Mouse (Mus musculus) gastrocnemius, postnatal 25 days (tissue): ENCODE data around the gene Pkn3. TPM values are rescaled to one million over a fixed set of nuclear protein-coding genes. Genes with fewer than 3 reads are reported as not detected.
A peak's percentile ranks its signal among the peaks of the same experiment; 100 is the strongest.
"Not testable (repeated sequence)": the region's sequence is repeated elsewhere in the genome, so short reads cannot be mapped to it uniquely, and the experiment has no call there.

Experiments used
- DNase-seq: peaks from one replicate; pipeline ENCODE4 v3.0.0; 2022
- total RNA-seq, 2 experiments: library from RNA; stranded (reverse); gene quantifications; 1 replicate in 1 of 2; 2 replicates in 1 of 2; pipeline ENCODE4 v1.2.3; 2021

Pkn3 gene
- total RNA-seq, 2 experiments from 2014 or later = 3.8 to 5.4 TPM

DNA sequence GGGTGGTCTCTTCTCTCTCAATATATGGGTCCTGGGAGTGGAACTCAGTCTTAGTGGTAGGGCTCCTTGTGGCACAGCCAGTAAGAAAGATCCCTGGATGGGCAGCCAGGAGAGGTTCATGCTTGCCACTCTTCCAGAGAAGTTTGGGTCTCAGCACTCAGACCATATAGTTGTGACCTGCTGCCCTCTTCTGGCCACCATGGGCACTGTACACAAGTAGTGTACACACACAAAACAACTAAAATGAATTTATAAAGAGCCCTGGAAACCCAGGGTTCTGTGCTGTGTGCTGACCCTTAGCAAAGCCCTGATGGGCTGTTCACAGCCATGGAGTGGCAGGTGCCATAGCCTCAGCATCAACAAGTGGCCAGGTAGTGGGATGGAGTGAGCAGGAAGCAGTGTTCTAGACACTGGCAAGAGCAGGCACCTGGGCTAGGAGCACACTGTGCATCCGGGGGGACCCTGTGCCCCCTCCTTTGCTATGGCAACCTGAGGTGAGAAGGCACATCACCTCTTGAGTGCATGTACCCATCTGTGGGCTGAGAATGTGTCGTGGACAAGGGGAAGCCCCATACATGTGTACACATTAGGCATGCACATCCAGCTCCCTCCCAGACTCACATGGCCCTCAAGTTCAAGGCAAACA is 18.5 kb downstream of the Pkn3 start:
- no peak for DNase-seq

DNA sequence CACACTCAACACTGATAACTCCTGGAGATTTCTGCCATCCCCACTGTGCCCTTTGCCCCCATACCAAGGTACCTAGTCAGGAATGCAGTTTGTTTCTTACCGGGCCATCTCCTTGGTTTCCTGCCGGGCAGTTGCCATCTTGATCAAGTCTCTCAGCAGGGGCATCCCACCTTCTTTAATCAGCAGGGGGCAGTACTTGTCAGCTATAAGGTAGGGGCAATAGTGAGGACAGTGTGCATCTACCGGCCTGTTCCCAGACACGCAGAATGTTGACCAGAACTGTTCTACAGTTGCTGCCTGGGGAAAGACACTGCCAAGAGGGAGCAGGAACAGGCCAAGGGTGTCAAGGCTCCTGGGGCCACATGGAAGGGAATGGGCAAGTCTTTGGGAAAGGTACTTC is 22.7 kb downstream of the Pkn3 start:
- DNase-seq = no peak

DNA sequence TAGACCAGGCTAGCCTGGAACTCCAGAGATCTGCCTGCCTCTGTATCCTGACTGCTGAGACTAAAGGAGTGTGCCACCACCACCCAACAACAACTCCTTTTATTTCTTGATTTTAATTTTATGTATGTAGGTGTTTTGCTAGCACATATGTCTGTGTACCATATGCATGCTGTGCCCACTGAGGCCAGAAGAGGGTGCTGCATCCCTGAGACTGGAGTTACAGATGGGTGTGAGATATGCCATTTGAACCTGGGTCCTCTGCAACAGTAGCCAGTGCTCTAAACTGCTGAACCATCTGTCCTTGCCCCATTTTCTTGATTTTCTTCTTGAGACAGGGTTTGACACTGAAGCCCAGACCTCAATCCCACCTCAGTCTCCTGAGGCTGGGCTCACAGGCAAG is 28.9 kb downstream of the Pkn3 start:
- no peak for DNase-seq

DNA sequence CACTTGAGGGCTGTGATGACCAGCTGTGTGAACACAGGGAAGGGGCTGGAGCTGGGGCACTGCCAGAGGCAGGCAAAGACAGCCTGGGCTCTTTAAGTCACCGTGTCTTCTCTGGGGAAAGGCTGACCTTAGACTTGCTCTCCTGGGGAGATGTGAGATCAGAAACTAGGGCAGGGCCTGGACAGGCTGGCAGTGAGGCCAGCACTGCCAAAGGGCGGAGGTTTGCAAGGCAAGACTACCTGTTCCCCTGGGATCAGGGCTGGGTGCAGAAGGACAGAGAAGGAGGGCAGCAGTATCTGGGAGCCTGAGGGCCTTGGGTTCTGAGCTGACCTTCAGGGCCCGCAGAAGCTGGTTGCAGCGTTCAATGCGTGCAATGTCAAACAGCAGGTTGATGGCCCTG is 30.2 kb downstream of the Pkn3 start:
- DNase-seq = no peak

DNA sequence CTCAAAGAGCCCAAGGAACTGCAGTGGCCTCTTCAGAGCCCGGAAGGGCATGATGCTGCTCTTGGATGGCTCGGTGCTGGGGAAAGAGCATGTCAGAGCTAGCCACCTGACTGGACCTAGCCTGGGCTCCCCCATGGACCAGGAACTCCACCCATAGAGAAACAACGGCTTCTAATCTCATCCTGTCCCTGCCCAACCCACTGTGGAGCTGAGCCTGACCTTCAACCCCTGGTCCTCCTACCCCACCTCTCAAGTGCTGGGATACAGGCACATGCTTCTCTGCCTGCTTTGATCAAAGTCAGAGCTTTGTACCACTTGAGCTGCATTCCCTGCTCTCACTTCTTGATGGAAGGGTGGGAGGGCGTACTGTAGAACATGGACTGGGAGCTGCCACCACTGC is 30.8 kb downstream of the Pkn3 start:
- DNase-seq = no peak

DNA sequence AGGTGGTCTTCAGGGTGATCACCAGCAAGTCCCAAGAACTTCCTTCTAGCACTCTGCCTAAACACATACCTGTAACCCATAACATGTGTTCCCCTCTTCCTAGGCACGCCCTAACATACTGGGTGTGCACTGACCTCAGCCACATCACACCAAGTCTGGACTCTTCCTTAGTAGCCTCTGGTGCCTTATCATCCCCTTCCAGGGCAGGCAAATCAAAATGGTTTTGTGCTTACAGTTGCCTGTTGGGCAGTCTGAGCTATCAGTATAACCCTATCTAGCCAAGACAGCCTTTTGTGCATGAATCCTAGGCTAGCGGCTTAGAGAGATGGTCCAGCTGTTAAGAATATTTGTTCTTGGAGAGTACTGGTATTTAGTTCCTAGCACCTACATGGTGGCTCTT is 34.0 kb downstream of the Pkn3 start:
- no peak for DNase-seq

DNA sequence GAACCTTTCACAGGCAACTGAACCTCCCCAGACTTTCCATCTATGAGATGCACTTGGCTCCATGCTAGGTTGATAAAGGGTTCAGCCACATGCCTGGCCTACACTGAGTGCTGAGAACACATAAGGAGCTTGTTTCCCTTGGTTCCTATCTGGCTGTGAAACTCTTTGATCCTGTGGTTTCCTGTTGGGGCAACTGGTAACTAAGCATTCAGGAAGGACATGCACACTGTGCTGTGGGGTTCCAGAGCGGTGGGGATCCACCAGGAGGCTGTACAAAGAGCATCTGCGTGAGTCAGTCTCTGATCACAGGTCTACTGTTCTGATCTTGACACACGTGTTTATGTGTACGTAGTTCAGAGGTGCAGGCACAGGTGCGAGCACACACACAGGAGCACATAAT is 35.1 kb downstream of the Pkn3 start:
- DNase-seq = no peak

DNA sequence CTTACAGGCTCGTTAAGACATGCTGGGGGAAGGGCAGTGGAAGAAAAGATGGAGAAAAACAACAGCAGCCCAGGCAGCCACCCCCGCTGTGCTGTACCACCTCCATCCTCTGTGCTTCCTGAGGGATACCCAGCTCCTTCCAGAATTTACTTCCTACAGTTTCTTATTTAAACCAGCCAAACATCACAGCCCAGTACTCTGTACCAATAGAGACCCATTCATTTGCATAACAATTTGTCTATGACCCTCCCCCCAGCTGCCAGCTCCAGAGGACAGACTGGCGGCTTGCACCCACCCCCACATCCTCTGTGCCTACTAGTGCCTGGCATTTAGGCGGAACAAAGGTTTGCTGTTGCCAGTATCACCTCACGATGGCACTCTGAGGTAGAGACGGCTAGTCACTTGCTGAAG is 42.2 kb downstream of the Pkn3 start:
- DNase-seq = no peak

DNA sequence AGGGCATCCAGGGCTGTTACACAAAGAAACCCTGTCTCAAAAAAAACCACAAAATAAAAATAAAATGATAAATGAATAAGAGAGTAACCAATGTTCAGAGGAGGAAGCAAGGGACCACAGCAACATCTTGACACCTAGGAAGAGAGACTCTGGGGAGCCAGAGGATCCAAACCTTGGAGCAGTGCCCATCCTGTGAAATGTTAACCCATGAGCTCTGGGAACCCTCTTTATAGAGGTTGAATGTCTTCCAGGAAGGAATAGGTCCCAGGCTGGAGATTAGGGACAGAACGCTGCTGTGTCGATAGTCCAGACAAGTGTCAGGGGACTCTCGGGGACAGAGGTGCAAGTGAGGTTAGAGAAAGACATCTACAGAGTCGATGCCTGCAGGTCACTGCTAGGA is 42.8 kb downstream of the Pkn3 start:
- no peak for DNase-seq

DNA sequence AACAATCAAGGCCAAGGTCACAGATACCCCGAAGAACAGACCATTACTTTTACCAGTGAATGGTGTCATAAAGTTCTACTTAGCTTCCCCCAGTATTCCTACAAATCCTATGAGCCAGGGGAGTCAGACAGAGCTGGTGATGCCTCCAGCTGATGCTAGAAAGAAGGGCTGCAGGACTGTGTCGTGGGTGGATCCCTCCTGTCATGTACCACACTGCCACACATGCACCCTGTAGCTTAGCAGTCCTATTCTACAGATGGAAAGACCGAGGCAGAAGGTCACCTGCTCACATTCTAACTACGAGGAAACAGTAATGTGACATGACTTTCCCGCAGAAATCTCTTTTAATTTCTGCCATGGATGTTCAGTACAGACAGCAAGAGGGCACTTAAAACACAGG is 45.3 kb downstream of the Pkn3 start:
- DNase-seq = no peak

DNA sequence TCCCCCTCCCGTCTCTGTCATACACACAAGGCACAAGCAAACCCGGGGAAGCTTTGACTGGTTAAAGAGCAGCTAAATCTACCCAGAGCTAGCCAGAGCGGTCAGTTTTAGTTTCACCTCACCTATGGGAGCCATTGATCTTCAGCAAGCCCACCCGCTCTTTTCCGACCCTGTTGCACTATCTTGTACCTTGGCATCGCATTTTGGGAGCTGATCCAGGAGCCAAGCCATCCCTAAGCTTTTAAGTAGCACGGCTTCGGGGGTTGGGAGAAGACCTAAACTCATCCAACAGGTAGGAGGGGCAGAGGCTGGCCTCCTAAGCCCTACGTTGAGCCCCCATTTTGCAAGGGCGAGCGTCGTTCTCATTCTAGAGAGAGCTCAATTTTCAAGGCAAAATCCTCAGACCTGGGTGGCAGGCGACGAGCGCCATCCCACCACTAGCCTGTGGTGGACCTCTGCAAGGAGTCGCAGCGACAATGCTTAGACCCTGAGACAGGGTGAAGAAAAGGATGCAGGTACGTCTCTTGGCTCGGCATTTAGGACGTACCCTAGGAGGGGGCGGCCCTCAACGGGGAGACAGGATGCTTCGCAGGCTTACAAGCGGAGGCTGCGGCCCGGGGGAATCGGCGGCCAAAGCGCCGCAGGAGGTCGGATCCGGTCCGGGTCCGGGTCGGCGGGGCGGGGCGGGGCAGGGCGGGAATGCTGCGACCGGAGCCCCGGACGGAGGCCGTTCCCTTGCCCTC is 46.4 kb downstream of the Pkn3 start:
- no peak for DNase-seq

DNA sequence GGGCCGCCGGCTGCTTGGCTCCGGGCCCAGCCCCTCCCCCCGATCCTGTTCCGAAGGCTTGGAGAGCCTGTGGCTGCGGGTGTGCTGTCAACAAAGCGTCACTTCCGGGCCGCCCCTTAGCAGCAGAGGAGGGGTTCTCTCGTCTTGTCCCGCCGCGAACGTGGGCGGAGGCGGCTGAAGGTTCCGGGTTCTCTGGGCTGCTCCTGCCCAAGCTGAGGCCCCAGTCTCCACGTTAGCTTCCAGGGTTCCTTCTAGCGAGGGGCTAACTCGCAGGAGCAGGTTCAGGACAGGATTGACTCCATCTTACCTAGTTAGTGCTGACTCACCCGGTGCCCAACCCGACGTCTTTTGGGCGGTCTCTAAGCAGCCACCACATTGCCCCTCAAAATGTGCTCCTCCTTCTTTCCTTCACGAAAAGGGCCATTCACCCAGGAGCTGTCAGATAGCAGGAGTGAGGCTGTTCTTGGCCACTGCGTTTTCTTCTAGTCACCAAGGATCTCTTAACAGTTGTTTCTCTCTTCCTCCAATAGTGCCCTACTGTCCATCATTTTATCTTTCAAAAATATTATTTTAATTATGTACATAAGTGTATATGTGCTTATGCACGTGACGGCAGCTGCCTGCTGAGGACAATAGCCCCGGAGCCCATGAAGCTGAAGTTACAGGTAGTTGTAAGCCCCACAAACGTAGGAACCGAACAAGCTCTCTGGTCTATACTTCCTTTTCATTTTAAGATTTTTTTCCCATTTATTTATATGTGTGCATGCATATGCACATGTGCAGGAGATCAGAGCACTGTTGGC is 47.2 kb downstream of the Pkn3 start, which contains the start of gene Zer1:
Gene Zer1, minus strand, starts transcription at position 114 of the 803 bp plus-strand sequence.
- peak; percentile 97 for DNase-seq

DNA sequence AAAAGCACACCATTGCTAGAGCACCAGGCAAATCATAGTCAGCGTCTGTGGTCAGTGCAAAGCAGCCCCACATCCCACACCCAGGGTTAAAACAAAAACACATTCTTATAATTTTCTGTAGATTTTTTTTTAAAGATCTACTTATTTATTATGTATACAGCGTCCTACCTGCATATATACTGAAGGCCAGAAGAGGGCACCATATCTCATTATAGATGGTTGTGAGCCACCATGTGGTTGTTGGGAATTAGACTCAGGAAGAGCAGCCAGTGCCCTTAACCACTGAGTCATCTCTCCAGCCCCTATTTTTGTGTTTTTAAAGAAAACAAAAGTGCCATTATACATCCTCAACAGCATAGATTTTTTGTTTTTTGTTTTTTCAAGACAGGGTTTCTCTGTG is 51.3 kb downstream of the Pkn3 start:
- DNase-seq = no peak

DNA sequence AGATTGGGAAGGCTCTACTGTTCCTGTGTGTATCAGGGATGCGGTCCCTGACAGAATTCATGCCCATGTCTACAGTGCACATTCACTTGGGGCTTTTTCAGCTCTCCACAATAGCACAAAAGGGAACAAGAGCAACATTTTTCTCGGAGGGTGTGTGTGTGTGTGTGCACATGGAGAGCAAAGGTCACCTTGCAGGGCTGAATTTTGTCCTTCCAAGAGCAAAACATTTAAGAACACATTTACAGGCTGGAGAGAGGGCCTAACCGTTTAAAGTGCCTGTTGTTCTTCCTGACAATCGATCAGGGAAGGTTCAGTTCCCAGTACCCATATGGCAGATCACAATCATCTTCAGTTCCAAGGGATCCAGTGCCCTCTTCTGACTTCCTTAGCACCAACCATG is 52.7 kb downstream of the Pkn3 start:
- DNase-seq = no peak

DNA sequence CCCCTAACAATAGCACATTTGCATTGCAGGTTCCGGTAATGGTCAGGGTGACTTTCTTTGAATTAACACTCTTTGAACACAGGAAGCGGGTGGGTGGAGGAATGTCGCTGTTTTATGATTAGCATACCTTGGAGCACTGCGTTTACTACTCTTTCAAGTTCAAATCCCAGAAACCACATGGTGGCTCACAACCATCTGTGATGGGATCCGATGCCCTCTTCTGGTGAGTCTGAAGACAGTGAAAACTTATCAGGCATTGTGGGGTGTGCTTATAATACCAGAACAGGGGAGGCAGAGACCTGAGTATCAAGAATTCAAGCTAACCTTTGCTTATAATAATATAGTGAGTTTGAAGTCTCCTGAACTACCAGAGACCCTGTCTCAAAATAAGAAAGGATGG is 53.8 kb downstream of the Pkn3 start:
- DNase-seq = not testable (repeated sequence)

DNA sequence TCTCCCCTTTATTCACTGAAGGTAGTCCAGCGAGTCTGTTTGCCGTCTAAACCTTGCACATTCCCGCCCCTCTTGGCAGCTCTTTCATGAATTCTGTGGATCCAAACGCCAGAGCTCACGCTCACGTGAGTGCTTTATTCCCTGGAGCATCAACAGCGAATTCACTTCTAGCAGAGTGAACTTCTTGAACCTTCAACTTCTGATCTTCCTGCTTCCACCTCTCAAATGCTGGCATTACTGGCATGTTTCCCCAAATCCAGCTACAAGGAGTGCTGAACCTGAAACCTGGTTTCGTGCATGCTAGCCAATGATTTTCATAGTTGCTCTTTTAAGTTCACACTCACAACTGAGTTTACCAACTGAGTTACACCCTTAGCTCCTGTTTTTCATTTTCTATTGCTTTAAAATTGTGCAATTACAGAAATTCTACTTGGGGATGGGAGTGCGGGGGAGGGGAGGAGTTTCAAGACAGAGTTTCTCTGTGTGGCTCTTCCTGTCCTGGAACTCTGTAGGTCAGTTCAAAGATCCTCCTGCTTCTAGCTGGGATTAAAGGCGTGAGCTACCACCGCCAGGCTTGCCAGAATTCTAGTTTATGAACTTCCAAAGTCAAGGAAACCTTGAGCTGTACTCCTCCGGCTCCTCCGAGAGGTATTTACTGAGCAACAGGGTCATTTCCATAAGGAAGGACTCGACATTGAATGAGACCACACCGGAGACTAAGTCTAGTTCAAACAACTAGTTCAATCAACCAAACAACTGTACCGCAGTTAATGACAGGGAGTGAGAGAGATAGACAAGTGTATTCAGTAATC is 55.5 kb downstream of the Pkn3 start:
- DNase-seq = no peak

DNA sequence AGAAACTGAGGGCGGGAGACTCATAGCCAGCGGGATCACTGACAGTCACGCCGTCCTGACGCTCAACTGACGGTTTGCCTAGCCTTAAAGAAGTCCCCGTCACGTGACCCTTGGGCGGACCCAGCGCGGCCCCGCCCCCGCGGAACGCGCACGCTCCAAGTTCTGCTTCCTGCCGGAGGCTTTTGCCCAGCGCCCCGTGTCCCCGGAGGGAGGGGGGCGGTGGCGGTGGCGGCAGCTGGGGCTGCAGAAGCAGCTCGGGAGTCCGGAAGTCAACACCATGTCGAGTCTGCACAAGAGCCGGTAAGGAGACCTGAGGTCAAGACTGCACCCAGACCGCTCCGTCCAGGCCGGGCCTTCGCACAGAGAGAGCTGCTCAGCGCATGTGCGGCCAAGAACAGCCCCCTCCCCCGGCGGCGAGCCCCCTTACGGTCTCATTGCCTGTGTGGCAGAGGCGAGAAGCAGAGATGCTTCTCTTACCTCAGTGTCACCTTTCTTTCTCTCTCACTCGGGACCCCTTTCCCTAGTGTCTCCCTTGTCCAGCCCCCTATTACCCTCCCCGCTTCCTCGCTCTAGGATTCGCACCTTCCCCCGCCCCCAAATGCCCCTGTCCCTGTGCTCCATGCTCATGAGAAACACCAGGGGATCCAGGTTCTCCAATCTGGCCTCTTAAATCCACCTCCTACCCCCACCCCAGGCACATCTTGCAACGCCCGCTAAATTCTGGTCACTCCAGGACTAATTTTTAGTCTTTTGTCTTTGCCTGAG is 56.3 kb downstream of the Pkn3 start, which contains the start of gene Tbc1d13:
Gene Tbc1d13, plus strand, starts transcription at position 134 of the 765 bp plus-strand sequence.
- DNase-seq = peak; percentile 97

DNA sequence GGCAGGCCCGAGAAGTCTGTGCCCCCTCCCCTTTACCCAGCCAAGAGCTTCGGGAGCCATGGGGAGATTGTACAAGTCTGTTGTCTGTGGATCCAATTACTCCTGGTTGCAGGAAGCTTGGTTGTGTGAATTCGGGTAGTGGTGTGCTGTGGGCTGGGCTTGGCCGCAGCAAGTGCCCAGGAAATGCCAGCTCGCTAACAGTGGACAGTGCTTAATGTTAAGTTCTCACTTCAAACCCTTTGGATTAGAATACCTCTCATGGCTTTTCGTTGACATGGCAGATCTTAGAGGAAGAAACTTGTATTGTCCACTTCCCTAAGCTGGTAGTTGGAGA is 56.9 kb downstream of the Pkn3 start:
- no peak for DNase-seq

DNA sequence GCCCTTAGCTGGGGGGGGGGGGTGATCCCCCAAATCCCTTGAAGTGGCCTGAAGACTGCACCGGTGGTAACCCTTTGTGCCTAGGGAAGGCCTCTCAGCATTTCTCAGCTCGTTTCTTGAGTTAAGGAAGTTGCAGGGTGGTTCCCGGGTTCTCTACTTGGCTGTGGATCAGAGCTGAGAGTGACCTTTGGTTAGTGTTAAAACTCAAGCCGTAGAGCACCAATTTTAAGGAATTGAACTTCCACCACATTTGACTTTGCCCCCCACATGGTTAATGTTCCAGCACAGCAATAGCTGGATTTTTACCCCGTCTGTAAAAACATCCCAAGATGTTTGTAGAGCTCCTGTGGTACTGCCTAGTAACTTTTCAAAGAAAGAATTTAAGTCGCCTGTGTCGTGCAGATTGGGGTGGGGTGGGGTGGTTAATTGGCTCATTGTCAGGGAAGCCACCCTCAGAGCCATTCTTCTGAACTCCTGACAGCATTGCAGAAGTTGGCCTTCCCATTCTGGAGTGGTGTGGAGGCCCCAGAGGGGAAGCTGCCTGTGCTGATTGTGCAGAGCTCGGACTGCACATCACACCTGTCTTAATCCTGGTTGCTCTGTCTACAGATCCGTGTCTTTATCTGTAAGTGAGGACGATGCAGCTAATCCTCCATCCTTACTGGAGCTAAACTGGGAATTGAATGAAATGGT is 57.6 kb downstream of the Pkn3 start:
- DNase-seq = no peak

DNA sequence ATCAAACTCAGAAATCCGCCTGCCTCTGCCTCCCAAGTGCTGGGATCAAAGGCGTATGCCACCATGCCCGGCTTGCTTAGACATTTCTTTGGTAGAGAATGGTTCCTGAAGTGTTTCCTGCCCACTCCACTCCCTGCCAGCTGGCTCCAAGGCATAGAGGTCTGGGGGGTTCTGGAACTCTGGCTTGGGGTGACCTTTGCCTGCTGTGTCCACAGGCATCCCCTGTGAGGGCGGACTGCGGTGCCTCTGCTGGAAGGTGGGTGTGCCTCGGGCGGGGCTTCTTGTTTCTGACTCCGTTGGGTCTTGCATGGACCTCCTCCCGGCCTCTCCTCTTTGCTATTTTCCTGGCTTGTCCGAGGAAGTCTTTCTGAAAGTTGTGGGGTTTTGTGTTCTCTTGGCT is 59.0 kb downstream of the Pkn3 start:
- DNase-seq = no peak

DNA sequence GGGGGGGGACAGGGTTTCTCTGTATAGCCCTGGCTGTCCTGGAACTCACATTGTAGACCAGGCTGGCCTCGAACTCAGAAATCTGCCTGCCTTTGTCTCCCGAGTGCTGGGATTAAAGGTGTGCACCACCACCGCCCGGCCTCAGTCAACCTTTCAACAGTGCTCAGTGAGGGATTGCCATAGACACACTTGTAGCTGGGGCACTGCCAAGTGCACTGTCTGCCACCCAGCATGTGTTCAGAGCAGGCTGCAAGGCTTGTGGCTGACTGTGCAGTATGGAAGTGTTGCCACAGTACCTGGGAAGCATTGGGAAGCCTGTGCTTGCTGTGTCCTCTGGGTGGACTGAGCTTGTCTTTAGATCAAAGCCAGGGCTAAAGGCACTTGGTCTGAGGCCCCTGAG is 62.5 kb downstream of the Pkn3 start:
- DNase-seq = not testable (repeated sequence)
